Mouse (Mus musculus): ENCODE data around the gene Tmbim4. TPM values are rescaled to one million over a fixed set of nuclear protein-coding genes. Genes with fewer than 3 reads are reported as not detected.

Gene Tmbim4
- polyA plus RNA-seq, 1 experiment from 2014 or later, result 83.9 TPM

GRCm38 (mm10) chr10:120231718-120232117 lies 30.3 kb downstream of the Tmbim4 start:
- 26% methylated on average over 5 of the region's 5 CpGs for WGBS
- Histone ChIP-seq H3K27ac (no peak overlapping the region), H3K4me1 (peaks cover 17% of the 10 kb centered on the region), H3K4me3 (no peak overlapping the region), H3K36me3 (replicated peaks) (peaks cover 47% of the 10 kb centered on the region), H3K27me3 (ENCODE audit: poor library complexity, severe bottlenecking) (no peaks in the 10 kb centered on the region), H3K9me3 (no peaks in the 10 kb centered on the region)
- DNase-seq (ENCODE audit: extremely low spot score, low spot score), result peak; percentile 63

GRCm38 (mm10) chr10:120233655-120234367 lies 32.4 kb downstream of the Tmbim4 start:
- Histone ChIP-seq H3K9me3 (no peaks in the 10 kb centered on the region), H3K36me3 (replicated peaks) (peaks cover 40% of the 10 kb centered on the region), H3K4me1 (0 out of 2 replicates have a peak, but pooled peaks cover 1% of the 10 kb centered on the region), H3K27ac (no peak overlapping the region), H3K27me3 (ENCODE audit: poor library complexity, severe bottlenecking) (no peaks in the 10 kb centered on the region), H3K4me3 (no peak overlapping the region)
- peak; percentile 65 for DNase-seq (ENCODE audit: extremely low spot score, low spot score)
- WGBS, result 36% methylated on average over 18 of the region's 18 CpGs

GRCm38 (mm10) chr10:120236855-120237254 lies 35.5 kb downstream of the Tmbim4 start:
- 0 out of 2 replicates have a peak, but pooled peaks cover 7% of the 10 kb centered on the region for H3K4me1 ChIP-seq
- H3K9me3 ChIP-seq, result no peaks in the 10 kb centered on the region
- no peak for DNase-seq (ENCODE audit: extremely low spot score, low spot score)
- H3K27me3 ChIP-seq (ENCODE audit: poor library complexity, severe bottlenecking), result no peaks in the 10 kb centered on the region
- peaks cover 12% of the 10 kb centered on the region for H3K36me3 ChIP-seq (replicated peaks)
- 89% methylated on average over 9 of the region's 9 CpGs for WGBS
- H3K27ac ChIP-seq, result no peak overlapping the region
- no peak overlapping the region for H3K4me3 ChIP-seq

GRCm38 (mm10) chr10:120238241-120238640 lies 36.9 kb downstream of the Tmbim4 start:
- Histone ChIP-seq H3K9me3 (no peaks in the 10 kb centered on the region), H3K27ac (no peak overlapping the region), H3K4me3 (no peak overlapping the region), H3K27me3 (ENCODE audit: poor library complexity, severe bottlenecking) (no peaks in the 10 kb centered on the region), H3K36me3 (replicated peaks) (no peaks in the 10 kb centered on the region), H3K4me1 (peaks cover 15% of the 10 kb centered on the region)
- 86% methylated on average over 8 of the region's 8 CpGs for WGBS
- no peak for DNase-seq (ENCODE audit: extremely low spot score, low spot score)

- Histone ChIP-seq H3K27me3 (ENCODE audit: poor library complexity, severe bottlenecking) (no peaks in the 10 kb centered on the region), H3K4me3 (no peak overlapping the region), H3K4me1 (peaks cover 16% of the 10 kb centered on the region), H3K9me3 (no peaks in the 10 kb centered on the region), H3K36me3 (replicated peaks) (no peaks in the 10 kb centered on the region), H3K27ac (no peak overlapping the region)
- 63% methylated on average over 6 of the region's 6 CpGs for whole genome bisulfite sequencing
- DNase-seq (ENCODE audit: extremely low spot score, low spot score), result no peak
Measured at GRCm38 (mm10) chr10:120239476-120239875, 38.1 kb downstream of the Tmbim4 start.

GRCm38 (mm10) chr10:120242421-120242820 lies 41.0 kb downstream of the Tmbim4 start:
- 67% methylated on average over 6 of the region's 6 CpGs for WGBS
- Histone ChIP-seq H3K4me3 (no peak overlapping the region), H3K27me3 (ENCODE audit: poor library complexity, severe bottlenecking) (no peaks in the 10 kb centered on the region), H3K36me3 (replicated peaks) (no peaks in the 10 kb centered on the region), H3K9me3 (no peaks in the 10 kb centered on the region), H3K27ac (no peak overlapping the region), H3K4me1 (peaks cover 24% of the 10 kb centered on the region)
- no peak for DNase-seq (ENCODE audit: extremely low spot score, low spot score)

GRCm38 (mm10) chr10:120245681-120246080 lies 44.3 kb downstream of the Tmbim4 start:
- Histone ChIP-seq H3K36me3 (replicated peaks) (no peaks in the 10 kb centered on the region), H3K27ac (no peak overlapping the region), H3K9me3 (peaks cover 2% of the 10 kb centered on the region; the same call in 1 of the 2 replicates), H3K4me1 (peaks cover 19% of the 10 kb centered on the region), H3K4me3 (no peak overlapping the region), H3K27me3 (ENCODE audit: poor library complexity, severe bottlenecking) (no peaks in the 10 kb centered on the region)
- DNase-seq (ENCODE audit: extremely low spot score, low spot score), result no peak
- 85% methylated on average over 5 of the region's 5 CpGs for WGBS

- Histone ChIP-seq H3K27me3 (ENCODE audit: poor library complexity, severe bottlenecking) (no peaks in the 10 kb centered on the region), H3K36me3 (replicated peaks) (no peaks in the 10 kb centered on the region), H3K27ac (peak overlapping the region; percentile 54), H3K9me3 (peaks cover 2% of the 10 kb centered on the region; the same call in 1 of the 2 replicates), H3K4me1 (peaks cover 20% of the 10 kb centered on the region), H3K4me3 (no peak overlapping the region)
- peak; percentile 47 for DNase-seq (ENCODE audit: extremely low spot score, low spot score)
- WGBS, result 51% methylated on average over 9 of the region's 9 CpGs
Measured at GRCm38 (mm10) chr10:120246994-120247750, 45.8 kb downstream of the Tmbim4 start.

- WGBS, result 70% methylated on average over 11 of the region's 11 CpGs
- H3K9me3 ChIP-seq, result peaks cover 2% of the 10 kb centered on the region; the same call in 1 of the 2 replicates
- H3K4me1 ChIP-seq, result peaks cover 34% of the 10 kb centered on the region
- no peak for DNase-seq (ENCODE audit: extremely low spot score, low spot score)
- no peaks in the 10 kb centered on the region for H3K27me3 ChIP-seq (ENCODE audit: poor library complexity, severe bottlenecking)
- H3K4me3 ChIP-seq, result no peak overlapping the region
- no peak overlapping the region for H3K27ac ChIP-seq
- no peaks in the 10 kb centered on the region for H3K36me3 ChIP-seq (replicated peaks)
Measured at GRCm38 (mm10) chr10:120250911-120251683, 49.7 kb downstream of the Tmbim4 start.

GRCm38 (mm10) chr10:120251791-120252190 lies 50.4 kb downstream of the Tmbim4 start:
- H3K27ac ChIP-seq, result no peak overlapping the region
- peaks cover 32% of the 10 kb centered on the region for H3K4me1 ChIP-seq
- no peaks in the 10 kb centered on the region for H3K36me3 ChIP-seq (replicated peaks)
- H3K27me3 ChIP-seq (ENCODE audit: poor library complexity, severe bottlenecking), result no peaks in the 10 kb centered on the region
- H3K4me3 ChIP-seq, result no peak overlapping the region
- DNase-seq (ENCODE audit: extremely low spot score, low spot score), result no peak
- WGBS, result 90% methylated on average over 4 of the region's 4 CpGs
- peaks cover 2% of the 10 kb centered on the region; the same call in 1 of the 2 replicates for H3K9me3 ChIP-seq

- H3K27me3 ChIP-seq (ENCODE audit: poor library complexity, severe bottlenecking), result no peaks in the 10 kb centered on the region
- no peaks in the 10 kb centered on the region for H3K36me3 ChIP-seq (replicated peaks)
- H3K9me3 ChIP-seq, result peaks cover 2% of the 10 kb centered on the region; the same call in 1 of the 2 replicates
- no peak for DNase-seq (ENCODE audit: extremely low spot score, low spot score)
- H3K4me3 ChIP-seq, result no peak overlapping the region
- 55% methylated on average over 8 of the region's 8 CpGs for WGBS
- H3K4me1 ChIP-seq, result peaks cover 23% of the 10 kb centered on the region
- H3K27ac ChIP-seq, result no peak overlapping the region
Measured at GRCm38 (mm10) chr10:120252800-120253199, 51.4 kb downstream of the Tmbim4 start.

GRCm38 (mm10) chr10:120257231-120257630 lies 55.8 kb downstream of the Tmbim4 start:
- Histone ChIP-seq H3K4me3 (no peak overlapping the region), H3K4me1 (peaks cover 22% of the 10 kb centered on the region), H3K27me3 (ENCODE audit: poor library complexity, severe bottlenecking) (no peaks in the 10 kb centered on the region), H3K27ac (no peak overlapping the region), H3K9me3 (no peaks in the 10 kb centered on the region), H3K36me3 (replicated peaks) (no peaks in the 10 kb centered on the region)
- 45% methylated on average over 11 of the region's 11 CpGs for WGBS
- peak; percentile 52 for DNase-seq (ENCODE audit: extremely low spot score, low spot score)

Data from forebrain, embryonic 10.5 days (tissue).